Mouse (Mus musculus) NIH3T3 (cell line): ENCODE results near the gene Slc43a2.

Experiments used
- DNase-seq: peaks from one replicate; pipeline ENCODE4 v3.0.0-alpha.2; 2012; ENCODE audit warnings: low read depth

Gene Slc43a2

GRCm38 (mm10) chr11:75530325-75530724, 1.2 kb upstream of the Slc43a2 start:
- peak; percentile 93 for DNase-seq

- DNase-seq: no peak
These were observed 585 bp upstream of the Slc43a2 start for GRCm38 (mm10) chr11:75530845-75531373.

GRCm38 (mm10) chr11:75532340-75533277, 1.1 kb downstream of the Slc43a2 start:
- no peak for DNase-seq

- no peak for DNase-seq
These were observed 2.0 kb downstream of the Slc43a2 start for GRCm38 (mm10) chr11:75533314-75534015.

GRCm38 (mm10) chr11:75534286-75535033, 3.0 kb downstream of the Slc43a2 start:
- no peak for DNase-seq

- DNase-seq: no peak
These were observed 3.8 kb downstream of the Slc43a2 start for GRCm38 (mm10) chr11:75535106-75535795.

- DNase-seq: no peak
These were observed 4.9 kb downstream of the Slc43a2 start for GRCm38 (mm10) chr11:75536255-75537024.

GRCm38 (mm10) chr11:75537025-75537414, 5.5 kb downstream of the Slc43a2 start:
- no peak for DNase-seq

GRCm38 (mm10) chr11:75537491-75538183, 6.1 kb downstream of the Slc43a2 start:
- DNase-seq: no peak

- no peak for DNase-seq
These were observed 6.9 kb downstream of the Slc43a2 start for GRCm38 (mm10) chr11:75538184-75538969.

- no peak for DNase-seq
These were observed 7.4 kb downstream of the Slc43a2 start for GRCm38 (mm10) chr11:75538970-75539299.

GRCm38 (mm10) chr11:75540209-75540608, 8.7 kb downstream of the Slc43a2 start:
- no peak for DNase-seq

- no peak for DNase-seq
These were observed 9.5 kb downstream of the Slc43a2 start for GRCm38 (mm10) chr11:75540710-75541581.

- no peak for DNase-seq
These were observed 13.2 kb downstream of the Slc43a2 start for GRCm38 (mm10) chr11:75544713-75545112.

GRCm38 (mm10) chr11:75546057-75546456, 14.6 kb downstream of the Slc43a2 start:
- DNase-seq: no peak

- DNase-seq: no peak
These were observed 18.2 kb downstream of the Slc43a2 start for GRCm38 (mm10) chr11:75549658-75550111.

GRCm38 (mm10) chr11:75550200-75550946, 18.9 kb downstream of the Slc43a2 start:
- DNase-seq: peak; percentile 52

GRCm38 (mm10) chr11:75551321-75551720, 19.8 kb downstream of the Slc43a2 start:
- DNase-seq: no peak
